Mouse (Mus musculus) embryonic fibroblast, embryonic 13.5 days (primary cell): ENCODE measurements at regions not wholly inside any gene's neighbourhood (a gene's known extent, or its start where the extent isn't known, plus 50 kb on each side); places are given as distances from the start of the nearest gene placed in this dataset.

Source experiments
- CTCF ChIP-seq: IDR thresholded peaks from 2 replicates; pipeline ENCODE4 v1.5.1; 2011; ENCODE audit warnings: mild to moderate bottlenecking, control low read depth, low read length, moderate library complexity, borderline replicate concordance; ENCODE audit not compliant: insufficient read depth
- POLR2A ChIP-seq: IDR thresholded peaks from 2 replicates; pipeline ENCODE4 v1.6.1; 2011; ENCODE audit warnings: low read depth, mild to moderate bottlenecking, control low read depth, low read length, moderate library complexity

DNA sequence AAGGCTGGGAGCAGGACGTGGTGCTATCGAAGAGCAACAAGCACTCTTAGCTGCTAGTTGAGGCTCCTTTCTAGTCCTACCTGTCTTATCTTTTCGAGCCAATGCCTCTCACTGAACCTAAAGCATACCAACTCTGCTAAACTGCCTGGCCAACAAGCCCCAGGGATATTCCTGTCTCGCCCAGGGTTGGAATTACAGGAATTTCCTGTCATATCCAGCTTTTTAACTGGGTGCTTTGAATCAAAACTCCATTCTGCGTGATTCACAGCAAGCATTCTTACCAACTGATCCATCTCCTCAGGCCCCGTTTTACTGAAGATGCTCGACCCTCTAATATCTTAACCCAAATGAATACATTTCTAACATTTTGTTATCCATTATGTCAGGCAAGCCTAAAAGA lies 412.3 kb downstream of the Efna5 start:
- TF ChIP-seq CTCF (no peak), POLR2A (no peak)
